Mouse (Mus musculus) spleen, adult 2 months (tissue): ENCODE results near the gene Col5a2. TPM values are rescaled to one million over a fixed set of nuclear protein-coding genes. Genes with fewer than 3 reads are reported as not detected.
"Not testable (repeated sequence)": the region's sequence is repeated elsewhere in the genome, so short reads cannot be mapped to it uniquely, and the experiment has no call there.

Experiments
- DNase-seq, 2 experiments: peaks; one replicate each; pipeline versions ENCODE4 v3.0.0 to v3.0.0-alpha.2; 2012 to 2021; ENCODE audit warnings: low spot score in 2 of 2, low read depth in 1 of 2
- H3K27ac ChIP-seq: fragments of 200-500 bp; 2 replicates; pipeline ENCODE4 v1.5.1; 2012; ENCODE audit warnings: low read length, inconsistent platforms; ENCODE audit not compliant: insufficient read depth
- H3K27me3 ChIP-seq: fragments of 200-500 bp; 2 replicates; pipeline ENCODE4 v1.6.1; 2012; ENCODE audit warnings: mild to moderate bottlenecking, moderate library complexity, low read length, inconsistent platforms; ENCODE audit not compliant: control insufficient read depth, insufficient read depth
- H3K36me3 ChIP-seq: fragments of 200-500 bp; 2 replicates; pipeline ENCODE4 v1.6.1; 2012; ENCODE audit warnings: mild to moderate bottlenecking, low read length, inconsistent platforms; ENCODE audit not compliant: control insufficient read depth, insufficient read depth
- H3K4me1 ChIP-seq: fragments of 200-500 bp; 2 replicates; pipeline ENCODE4 v1.6.1; 2011; ENCODE audit warnings: inconsistent platforms; ENCODE audit not compliant: control insufficient read depth, insufficient read depth, insufficient read length
- H3K4me3 ChIP-seq: fragments of 200-500 bp; 2 replicates; pipeline ENCODE4 v1.5.1; 2011; ENCODE audit warnings: mild to moderate bottlenecking, inconsistent platforms; ENCODE audit not compliant: insufficient read depth, insufficient read length; ENCODE audit errors: extremely low read depth
- CTCF ChIP-seq: fragments of 200-500 bp; IDR thresholded peaks from 2 replicates; pipeline ENCODE4 v1.5.1; 2011; ENCODE audit warnings: mild to moderate bottlenecking, inconsistent platforms; ENCODE audit not compliant: insufficient read depth, insufficient read length, insufficient replicate concordance; ENCODE audit errors: extremely low read depth
- POLR2A ChIP-seq: fragments of 200-500 bp; IDR thresholded peaks from 2 replicates; pipeline ENCODE4 v1.6.1; 2011; ENCODE audit warnings: low read depth, low read length, inconsistent platforms
- WGBS: fragments of 180-500 bp; shearing (Covaris S2); methylation state at CpG from one replicate; pipeline ENCODE4 v1.1.7; 2018; 5-methylcytosine and 5-hydroxymethylcytosine counted together
- polyA plus RNA-seq: library from polyadenylated mRNA; depleted of rRNA; stranded (reverse); fragments of >200 nt; gene quantifications from 2 replicates; pipeline ENCODE4 v1.2.3, GENCODE M21; 2012

Col5a2 gene
- polyA plus RNA-seq, 1 experiment, result 2.4 TPM

GRCm38 (mm10) chr1:45448856-45449255, 54.2 kb downstream of the Col5a2 start:
- no peak for DNase-seq
- Histone ChIP-seq H3K36me3 (no peaks in the 10 kb centered on the region), H3K27me3 (no peaks in the 10 kb centered on the region), H3K4me1 (no peaks in the 10 kb centered on the region), H3K27ac (no peak overlapping the region), H3K4me3 (no peak overlapping the region)
- TF ChIP-seq POLR2A (no peak), CTCF (no peak)
- 83% methylated on average over 1 of the region's 1 CpGs for WGBS

DNA sequence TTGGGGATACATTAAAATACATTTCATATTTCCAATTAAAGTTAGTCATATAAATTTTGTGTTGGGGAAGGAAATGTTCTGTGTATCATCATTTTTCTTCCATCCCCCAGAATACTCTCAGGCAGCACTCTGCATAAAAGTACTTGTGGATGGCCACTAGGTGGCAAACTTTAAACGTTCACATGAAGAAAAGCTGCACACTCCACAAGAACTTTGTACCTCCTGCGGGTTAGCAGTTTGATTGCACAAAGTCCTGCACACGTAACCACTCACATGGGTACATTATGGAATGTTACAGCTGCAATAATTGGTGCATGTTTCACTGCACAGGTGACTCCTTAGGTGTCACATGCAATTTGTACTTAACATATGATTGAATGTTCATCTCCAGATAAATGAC, 71.2 kb downstream of the Col5a2 start:
- no peaks in the 10 kb centered on the region for H3K36me3 ChIP-seq
- no peak for DNase-seq
- no peaks in the 10 kb centered on the region for H3K27me3 ChIP-seq
- 19% methylated on average over 3 of the region's 3 CpGs for WGBS
- TF ChIP-seq CTCF (no peak), POLR2A (no peak)
- H3K4me1 ChIP-seq, result no peaks in the 10 kb centered on the region
- no peak overlapping the region for H3K27ac ChIP-seq
- H3K4me3 ChIP-seq, result no peak overlapping the region

GRCm38 (mm10) chr1:45430520-45430919, 72.6 kb downstream of the Col5a2 start:
- 78% methylated on average over 4 of the region's 4 CpGs for WGBS
- H3K4me1 ChIP-seq, result no peaks in the 10 kb centered on the region

GRCm38 (mm10) chr1:45429145-45429544, 73.9 kb downstream of the Col5a2 start:
- not testable (repeated sequence) for H3K4me3 ChIP-seq, DNase-seq, H3K27ac ChIP-seq, H3K36me3 ChIP-seq, H3K4me1 ChIP-seq, H3K27me3 ChIP-seq
- WGBS, result 85% methylated on average over 5 of the region's 5 CpGs

More at GRCm38 (mm10) chr1:45430520-45430919, 72.6 kb downstream of the Col5a2 start:
- Histone ChIP-seq H3K36me3 (no peaks in the 10 kb centered on the region), H3K27ac (no peak overlapping the region), H3K27me3 (no peaks in the 10 kb centered on the region), H3K4me3 (no peak overlapping the region)
- TF ChIP-seq POLR2A (no peak), CTCF (no peak)
- DNase-seq, result no peak

- Histone ChIP-seq H3K4me1 (no peaks in the 10 kb centered on the region), H3K36me3 (no peaks in the 10 kb centered on the region), H3K27me3 (no peaks in the 10 kb centered on the region), H3K27ac (no peak overlapping the region), H3K4me3 (no peak overlapping the region)
- 85% methylated on average over 5 of the region's 5 CpGs for WGBS
- no peak for DNase-seq
- TF ChIP-seq POLR2A, result no peak
Measured at GRCm38 (mm10) chr1:45423915-45424314, 79.2 kb downstream of the Col5a2 start.

DNA sequence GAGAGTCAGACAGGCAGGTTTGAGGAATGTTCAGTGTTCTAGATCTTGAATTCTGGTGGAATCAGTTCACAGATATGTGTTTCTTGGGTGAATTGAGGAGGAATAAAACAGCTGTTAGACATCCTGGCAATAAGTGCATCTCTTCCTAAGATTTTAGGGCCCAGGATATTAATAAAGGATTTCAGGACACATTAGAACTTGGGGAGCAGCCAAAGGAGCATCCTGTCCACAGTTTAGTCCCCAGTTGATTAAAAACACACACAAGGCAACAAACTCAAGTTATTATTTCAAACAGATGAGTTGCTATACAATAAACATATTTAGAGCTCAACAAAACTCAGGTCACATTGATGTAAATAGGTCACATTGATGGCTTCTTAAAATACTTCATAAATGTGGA, 82.5 kb downstream of the Col5a2 start:
- no peak for TF ChIP-seq CTCF
- TF ChIP-seq POLR2A, result no peak
- Histone ChIP-seq H3K36me3 (no peaks in the 10 kb centered on the region), H3K4me1 (no peaks in the 10 kb centered on the region), H3K4me3 (no peak overlapping the region), H3K27ac (no peak overlapping the region), H3K27me3 (no peaks in the 10 kb centered on the region)
- no peak for DNase-seq

- no peaks in the 10 kb centered on the region for H3K27me3 ChIP-seq
- no peak overlapping the region for H3K27ac ChIP-seq
- WGBS, result 79% methylated on average over 2 of the region's 2 CpGs
- no peaks in the 10 kb centered on the region for H3K36me3 ChIP-seq
- TF ChIP-seq POLR2A, result no peak
- TF ChIP-seq CTCF, result no peak
- no peak overlapping the region for H3K4me3 ChIP-seq
- no peaks in the 10 kb centered on the region for H3K4me1 ChIP-seq
- no peak for DNase-seq
Measured at GRCm38 (mm10) chr1:45419858-45420257, 83.2 kb downstream of the Col5a2 start.
